Mouse (Mus musculus): ENCODE measurements at regions not wholly inside any gene's neighbourhood (a gene's known extent, or its start where the extent isn't known, plus 50 kb on each side); places are given as distances from the start of the nearest gene placed in this dataset.

GRCm38 (mm10) chr1:88847333-88848091, 145.5 kb upstream of the Arl4c start:
- no peak for TF ChIP-seq MAFK (IDR thresholded peaks at IDR 0.05; ENCODE audit: insufficient replicate concordance, low read length)
- TF ChIP-seq CTCF (conservative IDR thresholded peaks at IDR 0.05 in 1 of 2, IDR thresholded peaks at IDR 0.05 in 1 of 2; ENCODE audit: low read depth in 2 of 2, low read length in 2 of 2), result no peak
- TF ChIP-seq POLR2AphosphoS2 (IDR thresholded peaks at IDR 0.05; ENCODE audit: low read depth, low read length), result no peak
- TF ChIP-seq SMC3 (IDR thresholded peaks at IDR 0.05; ENCODE audit: low read depth, low read length), result no peak
- no peak for TF ChIP-seq MAX (IDR thresholded peaks at IDR 0.05; ENCODE audit: low read length)
- no peak for TF ChIP-seq EP300 (IDR thresholded peaks at IDR 0.05; ENCODE audit: low read length)
- no peak for TF ChIP-seq GABPA (IDR thresholded peaks at IDR 0.05; ENCODE audit: insufficient replicate concordance, low read depth, low read length)
- no peak for TF ChIP-seq POLR2A (IDR thresholded peaks at IDR 0.05; ENCODE audit: low read depth, low read length)
- no peak for TF ChIP-seq USF1 (IDR thresholded peaks at IDR 0.05; ENCODE audit: low read depth, low read length)
- TF ChIP-seq UBTF (IDR thresholded peaks at IDR 0.05; ENCODE audit: low read depth, low read length), result no peak
- TF ChIP-seq RCOR1 (conservative IDR thresholded peaks at IDR 0.05; ENCODE audit: low read depth, low read length), result no peak
- TF ChIP-seq KAT2A (IDR thresholded peaks at IDR 0.05; ENCODE audit: insufficient replicate concordance, low read length), result no peak
- TF ChIP-seq ELF1 (IDR thresholded peaks at IDR 0.05; ENCODE audit: low read depth, low read length), result no peak
